Mouse (Mus musculus): ENCODE results near the gene Unc45a. TPM values are rescaled to one million over a fixed set of nuclear protein-coding genes. Genes with fewer than 3 reads are reported as not detected.
A peak's percentile ranks its signal among the peaks of the same experiment; 100 is the strongest.

The Unc45a gene
- total and polyA plus RNA-seq, 2 experiments from 2014 or later, result 50.1 to 69.4 TPM

DNA sequence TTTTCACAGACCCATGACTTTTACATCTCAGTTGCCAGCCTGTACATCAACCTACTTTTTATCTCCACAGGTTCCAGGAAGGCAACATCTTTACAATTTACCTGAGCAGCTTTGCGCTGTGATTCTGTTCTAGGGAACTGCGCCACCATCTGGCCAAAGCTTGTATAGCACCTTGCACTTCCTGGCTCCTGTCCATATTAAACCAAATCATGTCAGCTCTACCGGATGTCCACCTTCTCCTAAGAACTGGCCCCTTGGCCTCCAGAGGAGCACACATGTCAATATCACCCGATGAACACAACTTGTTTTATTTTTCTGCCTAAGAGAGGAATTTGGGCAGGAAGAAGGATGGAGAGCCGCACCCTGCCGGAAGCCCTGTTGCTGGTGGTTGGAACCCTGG is 36.7 kb upstream of the Unc45a start:
- H3K9me3 ChIP-seq (ENCODE audit: low read length), result no peaks in the 10 kb centered on the region
- 39% methylated on average over 6 of the region's 6 CpGs for WGBS
- H3K4me2 ChIP-seq (ENCODE audit: low read depth), result no peak overlapping the region
- no peaks in the 10 kb centered on the region for H3K4me1 ChIP-seq (ENCODE audit: insufficient read depth)
- DNase-seq (peak; percentile 75), ATAC-seq (no peak)
- H3K9ac ChIP-seq, result no peak overlapping the region
- peak; percentile 88 for TF ChIP-seq CTCF (IDR thresholded peaks at IDR 0.05; ENCODE audit: low read depth)
- no peaks in the 10 kb centered on the region for H3K36me3 ChIP-seq (ENCODE audit: insufficient read depth)
- no peak overlapping the region for H3K4me3 ChIP-seq (ENCODE audit: low read depth, low read length)
- H3K27me3 ChIP-seq (ENCODE audit: insufficient read depth, low read length), result no peaks in the 10 kb centered on the region
- no peak overlapping the region for H3K27ac ChIP-seq (ENCODE audit: low read depth, low read length)

DNA sequence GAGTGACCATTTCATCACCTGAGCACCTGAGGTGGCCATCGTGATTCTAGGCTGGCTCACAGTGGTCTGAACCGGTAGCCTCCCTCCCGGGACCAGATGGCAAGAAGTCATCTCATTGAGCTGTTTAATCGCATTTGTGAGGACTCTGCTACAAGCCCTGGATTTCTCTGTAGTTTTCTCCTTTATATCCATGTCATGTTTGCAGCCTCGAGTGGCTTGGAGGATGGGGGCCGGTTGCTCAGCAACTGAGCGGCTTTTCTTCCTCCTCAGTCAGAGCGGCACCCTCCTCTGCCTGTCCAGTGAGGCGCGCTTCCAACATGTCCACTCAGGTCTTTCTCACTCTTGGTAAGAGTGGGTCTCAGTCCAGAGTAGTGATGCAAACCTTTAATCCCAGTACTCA is 35.4 kb upstream of the Unc45a start:
- Histone ChIP-seq H3K9me3 (ENCODE audit: low read length) (no peaks in the 10 kb centered on the region), H3K36me3 (ENCODE audit: insufficient read depth) (no peaks in the 10 kb centered on the region), H3K4me2 (ENCODE audit: low read depth) (no peak overlapping the region), H3K9ac (no peak overlapping the region), H3K4me3 (ENCODE audit: low read depth, low read length) (no peak overlapping the region), H3K27me3 (ENCODE audit: insufficient read depth, low read length) (no peaks in the 10 kb centered on the region), H3K4me1 (ENCODE audit: insufficient read depth) (no peaks in the 10 kb centered on the region), H3K27ac (ENCODE audit: low read depth, low read length) (no peak overlapping the region)
- DNase-seq, result no peak
- no peak for TF ChIP-seq CTCF (IDR thresholded peaks at IDR 0.05; ENCODE audit: low read depth)
- 67% methylated on average over 10 of the region's 10 CpGs for WGBS
- ATAC-seq, result peak; percentile 36

GRCm38 (mm10) chr7:80375376-80376039 is 34.7 kb upstream of the Unc45a start:
- Histone ChIP-seq H3K9ac (no peak overlapping the region), H3K27me3 (ENCODE audit: insufficient read depth, low read length) (no peaks in the 10 kb centered on the region), H3K36me3 (ENCODE audit: insufficient read depth) (no peaks in the 10 kb centered on the region), H3K4me1 (ENCODE audit: insufficient read depth) (no peaks in the 10 kb centered on the region), H3K27ac (ENCODE audit: low read depth, low read length) (no peak overlapping the region), H3K4me2 (ENCODE audit: low read depth) (no peak overlapping the region), H3K4me3 (ENCODE audit: low read depth, low read length) (no peak overlapping the region), H3K9me3 (ENCODE audit: low read length) (no peaks in the 10 kb centered on the region)
- DNase-seq (no peak), ATAC-seq (no peak)
- no peak for TF ChIP-seq CTCF (IDR thresholded peaks at IDR 0.05; ENCODE audit: low read depth)
- WGBS, result 90% methylated on average over 9 of the region's 9 CpGs

DNA sequence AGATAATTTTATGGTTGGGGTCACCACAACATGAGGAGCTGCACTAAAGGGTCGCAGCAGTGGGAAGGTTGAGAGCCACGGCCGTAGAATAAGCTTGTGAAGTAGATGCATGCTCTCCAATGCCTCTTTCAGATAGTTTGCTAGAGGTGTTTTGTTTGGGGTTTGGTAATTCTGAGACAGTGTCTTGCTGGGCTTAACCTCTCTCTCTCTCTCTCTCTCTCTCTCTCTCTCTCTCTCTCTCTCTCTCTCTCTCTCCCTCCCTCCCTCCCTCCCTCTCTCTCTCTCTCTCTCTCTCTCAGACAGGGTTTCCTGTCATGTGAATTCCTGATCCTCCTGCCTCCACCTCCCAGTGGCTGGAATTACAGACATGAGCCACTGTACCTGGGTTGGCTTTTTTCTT is 33.9 kb upstream of the Unc45a start:
- no peak for DNase-seq

DNA sequence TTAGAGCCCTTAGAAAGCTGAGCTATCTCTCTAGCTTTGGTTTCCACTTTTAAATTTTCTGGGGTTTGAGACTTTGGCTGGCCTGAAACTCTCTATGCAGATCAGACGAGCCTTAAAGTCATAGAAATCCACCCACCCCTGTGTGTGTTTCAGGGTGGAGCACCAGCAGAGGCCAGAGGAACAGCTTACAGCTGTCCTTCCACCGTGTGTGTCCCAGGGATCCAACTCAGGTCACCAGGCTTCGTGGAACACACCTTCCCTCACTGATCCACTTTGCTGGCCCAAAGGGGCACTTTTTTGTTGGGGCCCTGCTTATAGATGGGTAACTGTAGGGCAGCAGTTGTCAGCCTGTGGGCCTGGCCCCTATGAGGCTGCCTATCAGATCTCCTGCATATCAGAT is 33.5 kb upstream of the Unc45a start:
- no peaks in the 10 kb centered on the region for H3K36me3 ChIP-seq (ENCODE audit: insufficient read depth)

More for the DNA sequence above, 33.9 kb upstream of the Unc45a start:
- Histone ChIP-seq H3K9ac (no peak overlapping the region), H3K27me3 (ENCODE audit: insufficient read depth, low read length) (no peaks in the 10 kb centered on the region), H3K9me3 (ENCODE audit: low read length) (no peaks in the 10 kb centered on the region), H3K4me3 (ENCODE audit: low read depth, low read length) (no peak overlapping the region), H3K4me1 (ENCODE audit: insufficient read depth) (no peaks in the 10 kb centered on the region), H3K36me3 (ENCODE audit: insufficient read depth) (no peaks in the 10 kb centered on the region), H3K4me2 (ENCODE audit: low read depth) (no peak overlapping the region), H3K27ac (ENCODE audit: low read depth, low read length) (no peak overlapping the region)
- WGBS, result 96% methylated on average over 3 of the region's 3 CpGs
- TF ChIP-seq CTCF (IDR thresholded peaks at IDR 0.05; ENCODE audit: low read depth), result no peak
- ATAC-seq, result no peak

GRCm38 (mm10) chr7:80373850-80374249 is 33.0 kb upstream of the Unc45a start:
- WGBS, result 70% methylated on average over 12 of the region's 12 CpGs
- no peaks in the 10 kb centered on the region for H3K27me3 ChIP-seq (ENCODE audit: insufficient read depth, low read length)
- no peak overlapping the region for H3K4me2 ChIP-seq (ENCODE audit: low read depth)
- no peaks in the 10 kb centered on the region for H3K36me3 ChIP-seq (ENCODE audit: insufficient read depth)
- ATAC-seq, result no peak
- H3K4me1 ChIP-seq (ENCODE audit: insufficient read depth), result no peaks in the 10 kb centered on the region
- no peaks in the 10 kb centered on the region for H3K9me3 ChIP-seq (ENCODE audit: low read length)
- no peak overlapping the region for H3K9ac ChIP-seq
- TF ChIP-seq CTCF (IDR thresholded peaks at IDR 0.05; ENCODE audit: low read depth), result no peak
- no peak overlapping the region for H3K4me3 ChIP-seq (ENCODE audit: low read depth, low read length)
- DNase-seq, result no peak
- no peak overlapping the region for H3K27ac ChIP-seq (ENCODE audit: low read depth, low read length)

More for the DNA sequence above, 33.5 kb upstream of the Unc45a start:
- no peak for DNase-seq
- no peaks in the 10 kb centered on the region for H3K27me3 ChIP-seq (ENCODE audit: insufficient read depth, low read length)
- no peak overlapping the region for H3K9ac ChIP-seq
- H3K4me1 ChIP-seq (ENCODE audit: insufficient read depth), result no peaks in the 10 kb centered on the region
- H3K4me2 ChIP-seq (ENCODE audit: low read depth), result no peak overlapping the region
- H3K4me3 ChIP-seq (ENCODE audit: low read depth, low read length), result no peak overlapping the region
- H3K27ac ChIP-seq (ENCODE audit: low read depth, low read length), result no peak overlapping the region
- WGBS, result 59% methylated on average over 3 of the region's 3 CpGs
- no peak for TF ChIP-seq CTCF (IDR thresholded peaks at IDR 0.05; ENCODE audit: low read depth)
- H3K9me3 ChIP-seq (ENCODE audit: low read length), result no peaks in the 10 kb centered on the region
- no peak for ATAC-seq

DNA sequence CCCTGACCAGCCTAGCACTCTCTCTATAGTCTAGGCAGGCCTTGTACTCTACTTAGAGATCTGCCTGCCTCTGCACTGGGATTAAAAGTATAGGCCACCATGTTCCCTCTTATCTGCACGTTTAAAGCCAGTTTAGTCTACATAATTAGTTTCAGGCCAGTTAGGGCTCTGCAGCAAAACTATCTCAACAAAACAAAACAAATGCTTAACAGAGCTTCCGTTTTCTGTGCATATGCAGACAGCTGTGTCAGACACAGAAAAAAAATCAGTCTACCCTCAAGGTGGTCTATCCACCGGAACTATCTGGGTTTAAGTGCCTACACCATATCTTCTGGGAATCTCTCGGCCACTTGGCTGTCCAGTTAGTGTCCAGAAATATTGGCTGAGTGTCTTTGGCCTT is 32.5 kb upstream of the Unc45a start:
- Histone ChIP-seq H3K27me3 (ENCODE audit: insufficient read depth, low read length) (no peaks in the 10 kb centered on the region), H3K4me1 (ENCODE audit: insufficient read depth) (no peaks in the 10 kb centered on the region), H3K4me3 (ENCODE audit: low read depth, low read length) (no peak overlapping the region), H3K9me3 (ENCODE audit: low read length) (no peaks in the 10 kb centered on the region), H3K36me3 (ENCODE audit: insufficient read depth) (peaks cover 3% of the 10 kb centered on the region; the same call in 1 of the 2 replicates), H3K4me2 (ENCODE audit: low read depth) (no peak overlapping the region), H3K9ac (no peak overlapping the region), H3K27ac (ENCODE audit: low read depth, low read length) (no peak overlapping the region)
- ATAC-seq (no peak), DNase-seq (no peak)
- TF ChIP-seq CTCF (IDR thresholded peaks at IDR 0.05; ENCODE audit: low read depth), result no peak
- WGBS, result 83% methylated on average over 4 of the region's 4 CpGs
